Mouse (Mus musculus) heart, adult 2 months (tissue): ENCODE results near the gene Tgfb2. TPM values are rescaled to one million over a fixed set of nuclear protein-coding genes. Genes with fewer than 3 reads are reported as not detected.
A peak's percentile ranks its signal among the peaks of the same experiment; 100 is the strongest.

Experiments used
- DNase-seq, 2 experiments: peaks; one replicate each; pipeline ENCODE4 v3.0.0; 2021
- H3K27ac ChIP-seq: fragments of 200-600 bp; 2 replicates; pipeline ENCODE4 v1.8.1; 2022
- H3K27me3 ChIP-seq: fragments of 200-500 bp; 2 replicates; pipeline ENCODE4 v1.6.1; 2012; ENCODE audit warnings: mild to moderate bottlenecking, low read length, inconsistent platforms, mixed read lengths; ENCODE audit not compliant: control insufficient read depth, insufficient read depth
- H3K36me3 ChIP-seq: fragments of 200-500 bp; 2 replicates; pipeline ENCODE4 v1.6.1; 2012; ENCODE audit warnings: low read length, inconsistent platforms; ENCODE audit not compliant: control insufficient read depth, insufficient read depth
- H3K4me1 ChIP-seq: fragments of 200-500 bp; 2 replicates; pipeline ENCODE4 v1.6.1; 2011; ENCODE audit warnings: low read length; ENCODE audit not compliant: control insufficient read depth, insufficient read depth
- H3K4me3 ChIP-seq: fragments of 200-600 bp; 2 replicates; pipeline ENCODE4 v1.8.1; 2022
- H3K79me2 ChIP-seq: fragments of 200-500 bp; replicated peaks from 2 replicates; pipeline ENCODE4 v1.6.1; 2012; ENCODE audit warnings: mild to moderate bottlenecking, inconsistent platforms, low read length, moderate library complexity, mixed read lengths; ENCODE audit not compliant: control insufficient read depth, insufficient read depth
- H3K9ac ChIP-seq: fragments of 200-500 bp; 2 replicates; pipeline ENCODE4 v1.6.1; 2012; ENCODE audit warnings: low read depth, mild to moderate bottlenecking, control low read depth, inconsistent platforms, low read length, mixed read lengths
- CTCF ChIP-seq: fragments of 200-600 bp; IDR thresholded peaks from 2 replicates; pipeline ENCODE4 v1.8.1; 2022; ENCODE audit warnings: antibody characterized with exemption, mild to moderate bottlenecking, moderate library complexity
- EP300 ChIP-seq: fragments of 200-500 bp; IDR thresholded peaks from 2 replicates; pipeline ENCODE4 v1.6.1; 2011; ENCODE audit warnings: low read depth, low read length, control low read depth; ENCODE audit not compliant: insufficient read depth
- POLR2A ChIP-seq: fragments of 200-500 bp; IDR thresholded peaks from 2 replicates; pipeline ENCODE4 v1.6.1; 2011; ENCODE audit warnings: mild to moderate bottlenecking, low read depth, low read length, control low read depth; ENCODE audit not compliant: insufficient read depth
- WGBS: fragments of 180-500 bp; shearing (Covaris S2); methylation state at CpG from one replicate; pipeline ENCODE4 v1.1.7; 2018; 5-methylcytosine and 5-hydroxymethylcytosine counted together
- intact Hi-C: fragments of 180-260 bp; cut with DNase I; formaldehyde crosslinking; loops from one replicate; pipeline ENCODE4 v1.15.1; 2025
- polyA plus RNA-seq: library from polyadenylated mRNA; depleted of rRNA; stranded (reverse); fragments of >200 nt; gene quantifications from 2 replicates; pipeline ENCODE4 v1.2.3, GENCODE M21; 2012
- total RNA-seq, 2 experiments: library from RNA; stranded (reverse); gene quantifications; 2 replicates each; pipeline ENCODE4 v1.2.3; 2021

Tgfb2 gene
- total and polyA plus RNA-seq, 3 experiments: 1.5 to 5.1 (median 4.6) TPM

DNA sequence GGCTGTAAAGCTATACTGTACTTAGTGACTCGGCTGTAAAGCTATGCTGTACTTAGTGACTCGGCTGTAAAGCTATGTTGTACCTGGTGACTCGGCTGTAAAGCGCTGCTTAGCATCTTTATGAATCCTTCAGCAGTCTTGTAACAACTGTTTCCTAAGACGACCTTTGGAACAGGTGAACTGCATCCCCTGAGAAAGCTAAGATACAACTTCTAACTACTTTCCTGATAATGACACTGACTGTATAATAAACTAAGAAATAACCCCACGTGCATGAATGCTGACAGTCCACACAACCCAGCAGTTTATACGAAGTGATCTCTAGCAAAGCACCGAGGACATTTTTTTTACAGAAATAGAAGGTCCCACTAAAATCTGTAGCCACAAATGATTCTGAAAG, 27.3 kb upstream of the Tgfb2 start:
- intact Hi-C loops: no loop called here
- H3K27ac ChIP-seq: no peak overlapping the region
- no peak overlapping the region for H3K9ac ChIP-seq
- no peaks in the 10 kb centered on the region for H3K36me3 ChIP-seq
- no peaks in the 10 kb centered on the region for H3K4me1 ChIP-seq
- no peak for DNase-seq
- no peak overlapping the region for H3K4me3 ChIP-seq
- TF ChIP-seq EP300: no peak
- TF ChIP-seq POLR2A: no peak
- no peak for TF ChIP-seq CTCF
- no peaks in the 10 kb centered on the region for H3K27me3 ChIP-seq
- WGBS: 93% methylated on average over 8 of the region's 8 CpGs
- no peaks in the 10 kb centered on the region for H3K79me2 ChIP-seq

DNA sequence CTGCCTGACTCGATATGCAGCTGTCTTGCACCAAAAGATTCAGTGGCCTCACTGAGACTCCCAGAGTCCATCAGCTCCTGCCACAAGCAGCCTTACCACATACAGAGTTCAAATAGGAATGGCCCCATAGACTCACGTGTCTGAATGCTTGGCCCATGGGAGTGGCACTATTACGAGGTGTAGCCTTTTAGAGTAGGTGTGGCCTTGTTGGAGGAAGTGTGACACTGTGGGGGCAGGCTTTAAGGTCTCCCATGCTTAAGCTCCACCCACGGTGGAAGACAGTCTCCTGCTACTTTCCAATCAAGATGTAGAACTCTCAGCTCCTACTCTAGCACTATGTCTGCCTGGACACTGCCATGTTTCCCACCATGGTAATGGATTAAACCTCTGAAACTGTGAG, 23.0 kb upstream of the Tgfb2 start:
- Histone ChIP-seq H3K36me3 (no peaks in the 10 kb centered on the region), H3K4me1 (no peaks in the 10 kb centered on the region), H3K4me3 (no peak overlapping the region), H3K27me3 (no peaks in the 10 kb centered on the region), H3K79me2 (no peaks in the 10 kb centered on the region), H3K27ac (no peak overlapping the region), H3K9ac (no peak overlapping the region)
- 57% methylated on average over 4 of the region's 4 CpGs for WGBS
- TF ChIP-seq EP300: no peak
- no peak for TF ChIP-seq POLR2A
- TF ChIP-seq CTCF: no peak
- intact Hi-C loops: loop anchor here (10.0 kb wide), 1 partner anchor 1184 kb away; no protein-coding TSS in a partner anchor
- no peak for DNase-seq

DNA sequence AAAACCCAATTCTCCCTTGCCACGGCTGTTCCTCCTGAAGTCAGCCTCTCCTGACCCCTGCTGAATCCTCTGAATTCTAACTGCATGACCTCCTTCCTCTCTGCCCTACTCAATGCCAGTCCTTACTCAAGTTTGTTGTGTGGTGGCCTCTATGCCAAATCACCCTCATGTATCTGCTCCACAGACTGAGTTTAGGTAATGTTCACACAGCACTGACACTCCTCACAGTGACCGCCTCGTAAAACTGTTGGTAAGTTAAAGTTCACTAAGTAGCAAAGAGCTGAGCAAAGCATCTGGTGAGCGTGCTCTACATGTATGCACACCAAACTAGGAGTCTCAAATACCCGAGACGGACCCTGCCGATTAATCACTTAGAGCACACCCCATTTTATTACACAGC, 20.3 kb upstream of the Tgfb2 start:
- H3K79me2 ChIP-seq: no peaks in the 10 kb centered on the region
- intact Hi-C loops: loop anchor here (10.0 kb wide), 1 partner anchor 1181 kb away; no protein-coding TSS in a partner anchor
- no peak overlapping the region for H3K9ac ChIP-seq
- no peak overlapping the region for H3K4me3 ChIP-seq
- H3K4me1 ChIP-seq: no peaks in the 10 kb centered on the region
- no peak for DNase-seq
- 88% methylated on average over 7 of the region's 7 CpGs for WGBS
- TF ChIP-seq POLR2A (no peak), EP300 (no peak), CTCF (no peak)
- no peaks in the 10 kb centered on the region for H3K36me3 ChIP-seq
- no peaks in the 10 kb centered on the region for H3K27me3 ChIP-seq
- no peak overlapping the region for H3K27ac ChIP-seq

DNA sequence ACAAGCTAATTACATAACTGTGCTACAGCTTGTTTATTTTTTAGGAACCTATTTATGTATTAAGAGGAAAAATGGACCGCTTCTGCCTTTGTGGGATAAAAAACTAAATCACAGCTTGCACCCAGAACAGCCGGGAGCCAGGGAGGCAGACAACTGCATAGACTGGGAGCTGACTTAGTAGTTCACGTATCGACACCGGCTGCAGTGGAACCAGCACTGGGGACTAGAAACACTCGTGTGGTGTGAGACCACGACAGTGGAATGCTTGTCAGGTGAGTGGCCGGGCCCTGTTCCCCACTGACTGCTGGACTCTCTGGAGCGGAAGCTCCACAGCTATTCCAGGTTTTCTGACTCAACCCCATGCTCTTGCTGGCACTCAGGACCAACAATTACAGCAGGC, 16.5 kb upstream of the Tgfb2 start:
- TF ChIP-seq EP300: no peak
- TF ChIP-seq POLR2A: no peak
- no peak for TF ChIP-seq CTCF
- WGBS: 80% methylated on average over 9 of the region's 9 CpGs
- no peak overlapping the region for H3K4me3 ChIP-seq
- H3K79me2 ChIP-seq: no peaks in the 10 kb centered on the region
- DNase-seq: no peak
- intact Hi-C loops: loop anchor here (1.0 to 10.0 kb wide), 3 partner anchors 705 to 1177 kb away; no protein-coding TSS in a partner anchor
- no peaks in the 10 kb centered on the region for H3K4me1 ChIP-seq
- H3K27ac ChIP-seq: no peak overlapping the region
- no peaks in the 10 kb centered on the region for H3K27me3 ChIP-seq
- H3K9ac ChIP-seq: no peak overlapping the region
- no peaks in the 10 kb centered on the region for H3K36me3 ChIP-seq

DNA sequence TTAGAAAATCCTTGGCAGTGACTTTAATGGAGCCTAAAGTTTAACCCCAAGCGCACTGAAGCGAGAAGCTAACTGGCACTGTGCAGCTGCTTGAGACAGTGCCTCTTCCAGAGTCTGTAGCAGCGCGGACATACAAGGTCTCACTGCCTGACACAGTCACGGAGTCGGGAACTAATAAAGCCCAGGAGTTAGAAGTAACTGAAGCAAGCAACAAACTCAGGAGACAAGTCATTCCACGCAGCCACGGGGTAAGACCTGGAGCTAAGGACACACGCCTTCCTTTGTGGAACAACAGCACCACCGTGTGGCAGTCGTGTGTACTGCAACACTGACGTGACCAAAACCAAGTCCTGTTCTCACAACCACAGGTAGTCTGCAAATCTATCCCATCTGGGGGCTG, 16.1 kb upstream of the Tgfb2 start:
- peak; percentile 96 for TF ChIP-seq EP300
- no peak for TF ChIP-seq POLR2A
- TF ChIP-seq CTCF: peak; percentile 99
- intact Hi-C loops: loop anchor here (1.0 to 10.0 kb wide), 3 partner anchors 705 to 1177 kb away; no protein-coding TSS in a partner anchor
- Histone ChIP-seq H3K4me1 (no peaks in the 10 kb centered on the region), H3K27ac (no peak overlapping the region), H3K79me2 (no peaks in the 10 kb centered on the region), H3K36me3 (no peaks in the 10 kb centered on the region), H3K27me3 (no peaks in the 10 kb centered on the region), H3K4me3 (no peak overlapping the region), H3K9ac (no peak overlapping the region)
- DNase-seq: peak; percentile 71 to 88
- WGBS: 31% methylated on average over 12 of the region's 12 CpGs

DNA sequence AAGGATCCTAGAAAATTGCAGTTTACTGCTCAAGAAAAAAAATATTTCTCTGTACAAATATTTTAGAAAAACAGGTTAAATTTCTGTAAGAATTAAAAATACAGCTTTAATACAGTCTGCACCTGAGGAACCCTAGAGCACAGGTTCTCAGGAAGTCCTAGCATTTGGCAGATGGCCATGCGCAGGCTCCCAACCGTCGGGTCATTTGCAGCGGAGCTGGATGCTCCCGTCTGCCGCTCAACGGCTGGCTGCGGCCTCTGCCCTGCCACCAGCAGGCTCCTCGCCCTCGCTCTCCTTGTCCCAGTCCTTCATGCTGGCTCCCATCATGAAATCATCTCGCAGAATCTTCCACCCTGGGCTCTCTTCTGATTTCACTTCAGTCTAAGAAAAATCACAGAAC, 15.4 kb upstream of the Tgfb2 start:
- H3K79me2 ChIP-seq: no peaks in the 10 kb centered on the region
- no peaks in the 10 kb centered on the region for H3K4me1 ChIP-seq
- TF ChIP-seq POLR2A (no peak), CTCF (no peak), EP300 (no peak)
- H3K36me3 ChIP-seq: no peaks in the 10 kb centered on the region
- intact Hi-C loops: loop anchor here (5.0 to 10.0 kb wide), 2 partner anchors 704 to 1176 kb away; no protein-coding TSS in a partner anchor
- no peak overlapping the region for H3K4me3 ChIP-seq
- DNase-seq: no peak
- no peaks in the 10 kb centered on the region for H3K27me3 ChIP-seq
- H3K27ac ChIP-seq: no peak overlapping the region
- H3K9ac ChIP-seq: no peak overlapping the region
- 93% methylated on average over 11 of the region's 11 CpGs for WGBS
